Mouse (Mus musculus): Measurements from ENCODE around the gene Iqgap3. TPM values are rescaled to one million over a fixed set of nuclear protein-coding genes. Genes with fewer than 3 reads are reported as not detected.

Iqgap3 gene
- 0.11 and 0.14 TPM in 2 replicates for polyA plus RNA-seq (2012; rRNA removed)

- DNase-seq: peak; percentile 87 to 90
- 19% methylated on average over 33 of the region's 33 CpGs for WGBS
- Histone ChIP-seq H3K27me3 (ENCODE audit: control insufficient read depth, insufficient read depth, low read length) (no peaks in the 10 kb centered on the region), H3K4me3 (replicated peaks; ENCODE audit: insufficient read depth, low read depth, low read length) (peak within 1 kb of the TSS; percentile 30), H3K4me1 (ENCODE audit: control insufficient read depth, insufficient read depth, low read length) (no peaks in the 10 kb centered on the region), H3K27ac (ENCODE audit: insufficient read depth, low read length) (no peak within 1 kb of the TSS)
- TF ChIP-seq POLR2A (IDR thresholded peaks at IDR 0.05; ENCODE audit: borderline replicate concordance, insufficient read depth, low read length): peak; percentile 25; the same call in 1 of the 2 replicates
- no peak for TF ChIP-seq CTCF (IDR thresholded peaks at IDR 0.05; ENCODE audit: borderline replicate concordance, insufficient read depth, low read depth, low read length)
Observed at GRCm38 (mm10) chr3:88081345-88082223, at the start of gene Iqgap3. Gene Iqgap3, plus strand, starts transcription at chr3:88081971.

- TF ChIP-seq CTCF (IDR thresholded peaks at IDR 0.05; ENCODE audit: borderline replicate concordance, insufficient read depth, low read depth, low read length) (no peak), POLR2A (IDR thresholded peaks at IDR 0.05; ENCODE audit: borderline replicate concordance, insufficient read depth, low read length) (no peak)
- no peaks in the 10 kb centered on the region for H3K4me1 ChIP-seq (ENCODE audit: control insufficient read depth, insufficient read depth, low read length)
- H3K4me3 ChIP-seq (replicated peaks; ENCODE audit: insufficient read depth, low read depth, low read length): no peak overlapping the region
- no peak overlapping the region for H3K27ac ChIP-seq (ENCODE audit: insufficient read depth, low read length)
- WGBS: 66% methylated on average over 5 of the region's 5 CpGs
- no peak for DNase-seq
- H3K27me3 ChIP-seq (ENCODE audit: control insufficient read depth, insufficient read depth, low read length): no peaks in the 10 kb centered on the region; the same call in 1 of the 2 replicates
Observed at GRCm38 (mm10) chr3:88033506-88033905, 48.3 kb upstream of the Iqgap3 start.

- WGBS: 62% methylated on average over 1 of the region's 1 CpGs
- H3K27ac ChIP-seq (ENCODE audit: insufficient read depth, low read length): no peak overlapping the region
- TF ChIP-seq POLR2A (IDR thresholded peaks at IDR 0.05; ENCODE audit: borderline replicate concordance, insufficient read depth, low read length) (no peak), CTCF (IDR thresholded peaks at IDR 0.05; ENCODE audit: borderline replicate concordance, insufficient read depth, low read depth, low read length) (no peak)
- H3K4me1 ChIP-seq (ENCODE audit: control insufficient read depth, insufficient read depth, low read length): no peaks in the 10 kb centered on the region
- H3K27me3 ChIP-seq (ENCODE audit: control insufficient read depth, insufficient read depth, low read length): no peaks in the 10 kb centered on the region; the same call in 1 of the 2 replicates
- DNase-seq: no peak
- H3K4me3 ChIP-seq (replicated peaks; ENCODE audit: insufficient read depth, low read depth, low read length): no peak overlapping the region
Observed at GRCm38 (mm10) chr3:88035561-88036293, 46.0 kb upstream of the Iqgap3 start.

GRCm38 (mm10) chr3:88042661-88043421 lies 38.9 kb upstream of the Iqgap3 start, which contains the start of gene Gpatch4:
Gene Gpatch4, plus strand, starts transcription at chr3:88043108.
- Histone ChIP-seq H3K27ac (ENCODE audit: insufficient read depth, low read length) (0 out of 2 replicates have a peak within 1 kb of the TSS, but pooled peaks have one; percentile 14), H3K4me1 (ENCODE audit: control insufficient read depth, insufficient read depth, low read length) (no peaks in the 10 kb centered on the region), H3K4me3 (replicated peaks; ENCODE audit: insufficient read depth, low read depth, low read length) (peak within 1 kb of the TSS; percentile 64), H3K27me3 (ENCODE audit: control insufficient read depth, insufficient read depth, low read length) (no peaks in the 10 kb centered on the region; the same call in 1 of the 2 replicates)
- TF ChIP-seq POLR2A (IDR thresholded peaks at IDR 0.05; ENCODE audit: borderline replicate concordance, insufficient read depth, low read length): peak; percentile 53; the same call in 1 of the 2 replicates
- TF ChIP-seq CTCF (IDR thresholded peaks at IDR 0.05; ENCODE audit: borderline replicate concordance, insufficient read depth, low read depth, low read length): no peak
- DNase-seq: peak; percentile 83 to 91
- WGBS: 11% methylated on average over 36 of the region's 36 CpGs

GRCm38 (mm10) chr3:88049532-88049931 lies 32.2 kb upstream of the Iqgap3 start:
- TF ChIP-seq POLR2A (IDR thresholded peaks at IDR 0.05; ENCODE audit: borderline replicate concordance, insufficient read depth, low read length): no peak
- no peak for TF ChIP-seq CTCF (IDR thresholded peaks at IDR 0.05; ENCODE audit: borderline replicate concordance, insufficient read depth, low read depth, low read length)
- no peak overlapping the region for H3K4me3 ChIP-seq (replicated peaks; ENCODE audit: insufficient read depth, low read depth, low read length)
- 88% methylated on average over 3 of the region's 3 CpGs for whole genome bisulfite sequencing
- no peak overlapping the region for H3K27ac ChIP-seq (ENCODE audit: insufficient read depth, low read length)
- H3K4me1 ChIP-seq (ENCODE audit: control insufficient read depth, insufficient read depth, low read length): no peaks in the 10 kb centered on the region
- H3K27me3 ChIP-seq (ENCODE audit: control insufficient read depth, insufficient read depth, low read length): no peaks in the 10 kb centered on the region
- no peak for DNase-seq

GRCm38 (mm10) chr3:88057030-88057429 lies 24.7 kb upstream of the Iqgap3 start:
- TF ChIP-seq POLR2A (IDR thresholded peaks at IDR 0.05; ENCODE audit: borderline replicate concordance, insufficient read depth, low read length) (no peak), CTCF (IDR thresholded peaks at IDR 0.05; ENCODE audit: borderline replicate concordance, insufficient read depth, low read depth, low read length) (no peak)
- Histone ChIP-seq H3K4me3 (replicated peaks; ENCODE audit: insufficient read depth, low read depth, low read length) (no peak overlapping the region), H3K27me3 (ENCODE audit: control insufficient read depth, insufficient read depth, low read length) (no peaks in the 10 kb centered on the region), H3K4me1 (ENCODE audit: control insufficient read depth, insufficient read depth, low read length) (peaks cover 5% of the 10 kb centered on the region; the same call in 1 of the 2 replicates), H3K27ac (ENCODE audit: insufficient read depth, low read length) (no peak overlapping the region)
- DNase-seq: no peak
- WGBS: 86% methylated on average over 6 of the region's 6 CpGs

Data from cerebellum, adult 2 months (tissue).